Mouse (Mus musculus): Measurements from ENCODE around the gene Ppp4r3a.

DNA sequence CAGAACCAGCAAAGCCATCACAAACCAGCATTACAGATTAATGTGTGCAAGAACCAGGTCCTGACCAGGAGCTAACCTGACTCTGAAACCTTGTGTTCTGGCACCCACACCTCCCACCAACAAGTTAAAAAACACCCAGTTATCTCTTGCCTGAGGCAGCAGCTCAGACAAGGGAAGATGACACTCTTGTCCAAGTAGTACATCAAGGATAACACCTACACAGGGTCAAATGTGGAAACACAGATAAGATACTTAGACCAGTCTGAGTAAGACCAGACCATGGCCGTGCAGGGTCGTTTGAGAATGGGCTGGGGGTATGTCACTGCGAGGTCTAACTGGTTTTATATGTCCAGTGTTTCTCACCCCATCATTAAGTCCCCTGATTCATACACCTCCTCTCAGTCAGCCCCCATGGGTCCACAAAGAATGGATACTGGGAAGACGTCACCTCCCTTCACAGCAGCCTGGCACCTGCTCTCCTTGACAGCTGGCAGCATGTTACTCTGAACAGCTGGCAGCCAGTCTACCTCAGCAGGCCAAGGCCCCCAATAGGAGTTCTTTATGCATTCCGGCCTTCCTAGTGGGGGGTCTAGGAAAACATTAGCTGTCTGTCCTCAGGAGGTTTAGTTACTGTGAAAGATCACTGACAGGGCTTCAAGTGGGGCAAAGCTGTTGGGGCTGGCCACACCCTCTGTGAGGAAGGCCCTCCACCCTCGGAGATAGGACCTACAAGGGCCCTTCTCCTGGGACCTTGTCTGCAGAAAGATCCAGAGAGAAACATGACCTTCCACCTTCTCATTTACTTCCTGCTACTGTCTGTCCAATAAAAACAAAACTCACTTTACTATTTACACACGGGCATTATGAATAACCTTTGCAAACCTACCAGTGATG is 84.2 kb downstream of the Ppp4r3a start:
- TF ChIP-seq CTCF (IDR thresholded peaks at IDR 0.05; ENCODE audit: low read depth) = no peak
- peak; percentile 73 for TF ChIP-seq EP300 (IDR thresholded peaks at IDR 0.05; ENCODE audit: low read depth)
